Mouse (Mus musculus) hindbrain, embryonic 14.5 days (tissue): ENCODE data around the gene Timm44. TPM values are rescaled to one million over a fixed set of nuclear protein-coding genes. Genes with fewer than 3 reads are reported as not detected.

Source experiments
- ATAC-seq: fragments of 200-750 bp; cut with Nextera tagmentation; 2 replicates; pipeline ENCODE4 v1.8.0; 2017; ENCODE audit warnings: moderate number of reproducible peaks, mild to moderate bottlenecking, moderate TSS enrichment, moderate library complexity; ENCODE audit not compliant: low FRiP score
- DNase-seq: peaks from one replicate; pipeline ENCODE4 v3.0.0-alpha.2; 2015; ENCODE audit warnings: low spot score
- H3K27ac ChIP-seq: fragments of 300-500 bp; sonication (generic); 2 replicates; pipeline ENCODE4 v1.5.1; 2014; ENCODE audit warnings: mild to moderate bottlenecking, moderate library complexity
- H3K27me3 ChIP-seq: fragments of 300-500 bp; sonication (generic); 2 replicates; pipeline ENCODE4 v1.6.1; 2014; ENCODE audit warnings: mild to moderate bottlenecking, low read length, mixed read lengths; ENCODE audit not compliant: control insufficient read depth, insufficient read depth
- H3K36me3 ChIP-seq: fragments of 300-500 bp; sonication (generic); replicated peaks from 2 replicates; pipeline ENCODE4 v1.6.1; 2014; ENCODE audit not compliant: control insufficient read depth, insufficient read depth
- H3K4me1 ChIP-seq: fragments of 300-500 bp; sonication (generic); replicated peaks from 2 replicates; pipeline ENCODE4 v1.6.1; 2014; ENCODE audit warnings: antibody characterized with exemption, low read length, mixed read lengths; ENCODE audit not compliant: control insufficient read depth, insufficient read depth
- H3K4me2 ChIP-seq: fragments of 300-500 bp; sonication (generic); replicated peaks from 2 replicates; pipeline ENCODE4 v1.6.1; 2014; ENCODE audit warnings: mild to moderate bottlenecking, moderate library complexity
- H3K4me3 ChIP-seq: fragments of 300-500 bp; sonication (generic); replicated peaks from 2 replicates; pipeline ENCODE4 v1.5.1; 2014; ENCODE audit warnings: mild to moderate bottlenecking, low read length
- H3K9ac ChIP-seq: fragments of 300-500 bp; sonication (generic); 2 replicates; pipeline ENCODE4 v1.6.1; 2014
- H3K9me3 ChIP-seq: fragments of 300-500 bp; sonication (generic); 2 replicates; pipeline ENCODE4 v1.6.1; 2016; ENCODE audit warnings: low read length; ENCODE audit not compliant: control insufficient read depth
- WGBS: fragments of 180-500 bp; shearing (Covaris S2); extraction: QIAGEN DNeasy Blood & Tissue Kit; methylation state at CpG from one replicate; pipeline ENCODE4 v1.1.7; 2014; 5-methylcytosine and 5-hydroxymethylcytosine counted together
- polyA plus RNA-seq: library from polyadenylated mRNA; unstranded; fragments of >200 nt; fragmentation: Nextera tagmentation; extraction: Ambion mirVana; gene quantifications from 2 replicates; pipeline ENCODE4 v1.2.1, GENCODE M21; 2014

Timm44 gene
- polyA plus RNA-seq, 1 experiment from 2014 or later: 49.1 TPM

- Histone ChIP-seq H3K4me1 (peaks cover 35% of the 10 kb centered on the region), H3K27me3 (no peaks in the 10 kb centered on the region), H3K9me3 (no peaks in the 10 kb centered on the region), H3K4me3 (peak overlapping the region; percentile 81), H3K36me3 (peaks cover 39% of the 10 kb centered on the region), H3K9ac (peak overlapping the region; percentile 65), H3K4me2 (peak overlapping the region; percentile 97), H3K27ac (0 out of 2 replicates have a peak overlapping the region, but pooled peaks have one; percentile 64)
- DNase-seq (no peak), ATAC-seq (no peak)
- 14% methylated on average over 33 of the region's 33 CpGs for WGBS
These were observed 61.4 kb downstream of the Timm44 start for GRCm38 (mm10) chr8:4214006-4214980.

GRCm38 (mm10) chr8:4213210-4214005 is 62.3 kb downstream of the Timm44 start:
- H3K36me3 ChIP-seq: peaks cover 48% of the 10 kb centered on the region
- H3K9me3 ChIP-seq: no peaks in the 10 kb centered on the region
- 4% methylated on average over 18 of the region's 18 CpGs for WGBS
- peak overlapping the region; percentile 64 for H3K27ac ChIP-seq
- H3K4me3 ChIP-seq: peak overlapping the region; percentile 81
- H3K9ac ChIP-seq: peak overlapping the region; percentile 65
- peaks cover 35% of the 10 kb centered on the region for H3K4me1 ChIP-seq
- peak; percentile 9; the same call in 1 of the 2 replicates for ATAC-seq
- H3K27me3 ChIP-seq: no peaks in the 10 kb centered on the region
- H3K4me2 ChIP-seq: peak overlapping the region; percentile 97
- no peak for DNase-seq

GRCm38 (mm10) chr8:4212809-4213209 is 62.9 kb downstream of the Timm44 start:
- peak; percentile 1; the same call in 1 of the 2 replicates for ATAC-seq
- 1% methylated on average over 25 of the region's 25 CpGs for WGBS
- Histone ChIP-seq H3K9ac (peak overlapping the region; percentile 65), H3K4me1 (peaks cover 35% of the 10 kb centered on the region), H3K27ac (peak overlapping the region; percentile 58), H3K9me3 (no peaks in the 10 kb centered on the region), H3K4me2 (peak overlapping the region; percentile 97), H3K36me3 (peaks cover 53% of the 10 kb centered on the region), H3K27me3 (no peaks in the 10 kb centered on the region), H3K4me3 (peak overlapping the region; percentile 81)
- DNase-seq: no peak

- Histone ChIP-seq H3K9me3 (no peaks in the 10 kb centered on the region), H3K4me3 (no peak overlapping the region), H3K4me2 (no peak overlapping the region; the same call in 1 of the 2 replicates), H3K36me3 (peaks cover 70% of the 10 kb centered on the region), H3K27ac (no peak overlapping the region), H3K27me3 (no peaks in the 10 kb centered on the region), H3K9ac (no peak overlapping the region), H3K4me1 (peaks cover 42% of the 10 kb centered on the region)
- WGBS: 69% methylated on average over 6 of the region's 6 CpGs
- DNase-seq (no peak), ATAC-seq (no peak)
These were observed 64.6 kb downstream of the Timm44 start for GRCm38 (mm10) chr8:4211097-4211496.

Other genes starting within 250 kb of the Timm44 start
- 0.20 TPM in 1 of 2 replicates, not detected in the other for gene Cd209f, start 170.1 kb downstream of the Timm44 start, polyA plus RNA-seq
- not detected in 2 replicates for gene Cd209g, start 141.8 kb downstream of the Timm44 start, polyA plus RNA-seq
- 88.7 and 90.3 TPM in 2 replicates for gene Evi5l, start 109.3 kb downstream of the Timm44 start, polyA plus RNA-seq
- gene Prr36, start 58.5 kb downstream of the Timm44 start, polyA plus RNA-seq: 58.8 and 60.8 TPM in 2 replicates
- gene Lrrc8e, start 49.1 kb downstream of the Timm44 start, polyA plus RNA-seq: 0.05 TPM in 1 of 2 replicates, not detected in the other
- 19.5 and 21.4 TPM in 2 replicates for gene Map2k7, start 37.2 kb downstream of the Timm44 start, polyA plus RNA-seq
- 1.0 and 1.6 TPM in 2 replicates for gene Gm49320, start 37.0 kb downstream of the Timm44 start, polyA plus RNA-seq
- gene Tgfbr3l, start 27.7 kb downstream of the Timm44 start, polyA plus RNA-seq: 2.5 and 3.3 TPM in 2 replicates
- 62.3 and 65.1 TPM in 2 replicates for gene Snapc2, start 22.8 kb downstream of the Timm44 start, polyA plus RNA-seq
- 219 and 235 TPM in 2 replicates for gene Ctxn1, start 16.6 kb downstream of the Timm44 start, polyA plus RNA-seq
- 15.6 and 16.8 TPM in 2 replicates for gene Ccl25, start 49.3 kb upstream of the Timm44 start, polyA plus RNA-seq
- gene Elavl1, start 49.5 kb upstream of the Timm44 start, polyA plus RNA-seq: 114 and 134 TPM in 2 replicates
- 44.4 and 52.7 TPM in 2 replicates for gene Cers4, start 217.1 kb upstream of the Timm44 start, polyA plus RNA-seq